Mouse (Mus musculus): ENCODE measurements around the gene Sem1.

DNA sequence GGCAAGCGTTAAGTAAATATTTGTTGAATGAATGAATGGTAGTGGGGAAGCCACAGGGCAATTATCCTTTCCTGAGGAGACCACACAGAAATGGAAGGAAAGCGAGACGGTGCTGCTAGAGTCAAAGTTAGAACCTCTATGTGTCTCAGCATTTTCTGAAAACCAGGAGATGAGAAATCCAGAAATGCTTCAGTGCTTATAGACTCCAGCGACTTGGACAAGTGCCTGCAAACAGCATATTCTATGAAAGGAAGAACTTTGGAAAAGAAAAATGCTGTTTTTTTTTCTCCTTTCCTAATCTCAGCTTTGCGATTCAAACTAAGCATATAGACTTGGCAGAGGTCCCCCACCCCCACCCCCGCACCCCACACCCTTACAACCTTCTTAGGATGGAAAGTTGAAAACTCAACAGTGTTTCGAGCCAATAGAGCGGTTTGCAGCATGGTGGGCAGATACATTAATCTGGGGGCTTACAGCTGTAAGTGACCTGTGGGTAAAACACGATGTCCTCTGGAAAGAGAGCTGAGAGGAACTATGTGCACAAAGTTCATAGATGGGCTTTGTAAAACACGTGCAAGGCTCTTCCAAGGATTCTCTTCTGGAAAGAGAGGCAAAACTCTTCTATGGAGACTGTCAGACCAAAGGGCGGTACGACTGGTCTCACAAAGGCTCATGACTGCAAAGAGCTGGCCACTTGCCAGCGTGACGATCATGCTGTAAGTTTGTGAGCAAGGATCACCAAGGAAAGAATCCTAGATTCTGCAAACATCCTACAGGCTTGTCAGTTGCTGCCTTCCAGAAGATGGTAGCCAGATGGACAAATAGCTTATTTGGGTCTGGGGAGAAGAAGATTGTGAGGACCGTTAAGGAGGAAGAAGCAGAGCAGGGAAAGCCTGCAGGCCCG is 44.6 kb upstream of the Sem1 start:
- TF ChIP-seq POLR2AphosphoS2 (IDR thresholded peaks at IDR 0.05; ENCODE audit: insufficient read length, low read depth) (no peak), USF1 (IDR thresholded peaks at IDR 0.05; ENCODE audit: low read depth) (no peak), POLR2A (IDR thresholded peaks at IDR 0.05; ENCODE audit: insufficient read length, low read depth) (no peak), E2F4 (IDR thresholded peaks at IDR 0.05; ENCODE audit: insufficient read depth) (no peak), TCF12 (IDR thresholded peaks at IDR 0.05; ENCODE audit: insufficient read depth, poor library complexity, severe bottlenecking) (no peak), MAX (IDR thresholded peaks at IDR 0.05; ENCODE audit: low read depth) (no peak), SRF (IDR thresholded peaks at IDR 0.05; ENCODE audit: control insufficient read depth, insufficient read length, low read depth) (no peak), CEBPB (IDR thresholded peaks at IDR 0.05; ENCODE audit: insufficient read depth, poor library complexity, severe bottlenecking) (no peak), MYOD1 (IDR thresholded peaks at IDR 0.05; ENCODE audit: control insufficient read depth in 1 of 3, insufficient read length in 2 of 3, low read depth in 2 of 3) (no peak), REST (IDR thresholded peaks at IDR 0.05; ENCODE audit: insufficient read depth, insufficient read length) (no peak), TCF3 (IDR thresholded peaks at IDR 0.05; ENCODE audit: insufficient read length, low read depth) (no peak), MYOG (IDR thresholded peaks at IDR 0.05; ENCODE audit: control insufficient read depth in 1 of 3, insufficient read depth in 1 of 3, insufficient read length in 2 of 3, low read depth in 2 of 3) (no peak)
